Mouse (Mus musculus): Measurements from ENCODE around the gene Msl1.

- no peak for TF ChIP-seq CTCF (conservative IDR thresholded peaks at IDR 0.05; ENCODE audit: low read length)
- TF ChIP-seq NANOG (IDR thresholded peaks at IDR 0.05; ENCODE audit: borderline replicate concordance, low read length): no peak
Observed at GRCm38 (mm10) chr11:98761939-98762338, 33.4 kb upstream of the Msl1 start.
